Comparison of ENCODE assay signal across 30 mouse cellular contexts in the genomic region with DNA sequence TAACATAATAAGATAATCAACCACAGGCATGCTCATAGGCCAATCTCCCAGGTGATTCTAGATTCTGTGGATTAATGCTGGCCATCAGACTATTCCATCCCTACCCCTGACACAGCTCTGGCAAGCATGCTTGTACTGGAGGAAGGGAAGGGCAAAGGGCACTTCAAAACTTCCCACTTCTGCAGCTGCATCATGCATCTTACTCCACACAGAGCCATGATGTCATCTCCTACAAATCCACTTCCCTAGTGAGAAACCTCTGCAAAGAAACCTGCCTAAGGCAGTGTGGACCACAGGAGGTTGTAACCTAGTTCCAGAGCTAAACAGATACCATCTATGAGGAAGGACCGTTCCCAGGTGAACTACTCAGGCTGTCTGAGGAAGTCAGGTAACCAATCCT.
DNase-seq lines count a peak whose midpoint lies in the region; ATAC-seq lines count a peak whose summit lies in the region.
"Had no signal": no experiment of that assay in that cellular context is flagged by ENCODE, and none has a peak within 500 bp of the region (broad histone marks: within the 10 kb centered on the region; RNA-seq: fewer than 3 reads in every experiment).

No protein-coding gene starts in this region.

- no peak overlapping the region for H3K4me3 ChIP-seq in embryonic facial prominence, embryonic 12.5 days
- no peak overlapping the region for H3K4me3 ChIP-seq in embryonic facial prominence, embryonic 10.5 days
- no peak overlapping the region for H3K4me3 ChIP-seq in kidney, embryonic 15.5 days (replicated peaks)
- no peak overlapping the region for H3K4me3 ChIP-seq in macrophage (ENCODE audit: inconsistent target)
- H3K4me3 ChIP-seq: erythroblast, embryonic 14.5 days; heart, embryonic 10.5 days; intestine, embryonic 15.5 days; limb, embryonic 12.5 days; liver, embryonic 15.5 days had no signal

- H3K27me3 ChIP-seq in embryonic facial prominence, embryonic 12.5 days, result no peaks in the 10 kb centered on the region
- no peaks in the 10 kb centered on the region for H3K27me3 ChIP-seq in embryonic facial prominence, embryonic 10.5 days (replicated peaks; ENCODE audit: low read depth, poor library complexity, severe bottlenecking)
- no peaks in the 10 kb centered on the region for H3K27me3 ChIP-seq in kidney, embryonic 15.5 days
- H3K27me3 ChIP-seq: intestine, embryonic 15.5 days; limb, embryonic 12.5 days; liver, embryonic 15.5 days; Patski had no signal

- no peak for DNase-seq in embryonic facial prominence, embryonic 10.5 days (ENCODE audit: low spot score)
- no peak for DNase-seq in kidney, postnatal 14 days
- peak; percentile 19 for DNase-seq in 3T3-L1 (ENCODE audit: low read depth, low spot score)
- no peak for DNase-seq in left cerebral cortex, adult 11 months (ENCODE audit: low spot score)
- no peak for DNase-seq in frontal cortex, postnatal 25 days (ENCODE audit: low spot score in 2 of 2)
- DNase-seq: adrenal gland, postnatal 10 days; cerebellum, adult 8-10 months; cerebellum, postnatal 25 days; embryo, embryonic 11 days; forebrain, postnatal 0 days; gastrocnemius, postnatal 10 days; heart, postnatal 36 days; kidney, adult 9 months; layer of hippocampus, adult 9-11 months; lung, embryonic 14.5 days; right cerebral cortex, adult 18-20 months; thymus, adult 18-20 months; thymus, postnatal 25 days had no signal

- H3K9ac ChIP-seq in embryonic facial prominence, embryonic 12.5 days, result no peak overlapping the region
- H3K9ac ChIP-seq in kidney, embryonic 15.5 days, result no peak overlapping the region
- H3K9ac ChIP-seq: forebrain, postnatal 0 days; intestine, embryonic 15.5 days; limb, embryonic 12.5 days; liver, embryonic 15.5 days; lung, embryonic 14.5 days had no signal

- WGBS in embryonic facial prominence, embryonic 12.5 days, result 82% methylated on average over 1 of the region's 1 CpGs
- 88% methylated on average over 1 of the region's 1 CpGs for WGBS in embryonic facial prominence, embryonic 10.5 days
- WGBS in kidney, embryonic 15.5 days, result 74% methylated on average over 1 of the region's 1 CpGs
- whole genome bisulfite sequencing in macrophage (ENCODE audit: missing documents), result 92% methylated on average over 1 of the region's 1 CpGs

- no peak overlapping the region for H3K4me2 ChIP-seq in embryonic facial prominence, embryonic 12.5 days (replicated peaks)
- H3K4me2 ChIP-seq in kidney, embryonic 15.5 days, result no peak overlapping the region
- H3K4me2 ChIP-seq: intestine, embryonic 15.5 days; limb, embryonic 12.5 days; liver, embryonic 15.5 days; lung, embryonic 14.5 days; midbrain, embryonic 11.5 days had no signal

- H3K79me2 ChIP-seq in macrophage (ENCODE audit: inconsistent target), result peaks cover 93% of the 10 kb centered on the region

- H3K27ac ChIP-seq in embryonic facial prominence, embryonic 12.5 days, result 0 out of 2 replicates have a peak overlapping the region, but pooled peaks have one; percentile 30
- H3K27ac ChIP-seq in embryonic facial prominence, embryonic 10.5 days (replicated peaks), result no peak overlapping the region
- no peak overlapping the region for H3K27ac ChIP-seq in kidney, embryonic 15.5 days
- peak overlapping the region; percentile 4; the same call in 1 of the 2 replicates for H3K27ac ChIP-seq in macrophage
- H3K27ac ChIP-seq: heart, embryonic 10.5 days; hindbrain, postnatal 0 days; intestine, embryonic 15.5 days; limb, embryonic 12.5 days; liver, embryonic 15.5 days; stomach, postnatal 0 days had no signal

- no peak for ATAC-seq in embryonic facial prominence, embryonic 12.5 days (ENCODE audit: insufficient number of reproducible peaks, insufficient read depth, low FRiP score, low TSS enrichment)
- peak; percentile 26; the same call in 1 of the 2 replicates for ATAC-seq in kidney, embryonic 15.5 days (replicated peaks; ENCODE audit: low FRiP score)
- ATAC-seq: forebrain, postnatal 0 days; hindbrain, postnatal 0 days; intestine, embryonic 15.5 days; Patski had no signal

- H3K9me3 ChIP-seq in embryonic facial prominence, embryonic 12.5 days, result no peaks in the 10 kb centered on the region
- H3K9me3 ChIP-seq in embryonic facial prominence, embryonic 10.5 days, result no peaks in the 10 kb centered on the region
- no peaks in the 10 kb centered on the region for H3K9me3 ChIP-seq in kidney, embryonic 15.5 days (replicated peaks)
- H3K9me3 ChIP-seq: heart, embryonic 10.5 days; intestine, embryonic 15.5 days; limb, embryonic 12.5 days; liver, embryonic 15.5 days had no signal

- H3K36me3 ChIP-seq in embryonic facial prominence, embryonic 12.5 days, result peaks cover 24% of the 10 kb centered on the region
- H3K36me3 ChIP-seq in embryonic facial prominence, embryonic 10.5 days (replicated peaks), result peaks cover 49% of the 10 kb centered on the region
- peaks cover 46% of the 10 kb centered on the region for H3K36me3 ChIP-seq in kidney, embryonic 15.5 days
- peaks cover 21% of the 10 kb centered on the region; the same call in 1 of the 2 replicates for H3K36me3 ChIP-seq in macrophage (ENCODE audit: inconsistent target)
- H3K36me3 ChIP-seq: liver, embryonic 15.5 days had no signal

- H3K4me1 ChIP-seq in embryonic facial prominence, embryonic 12.5 days, result no peaks in the 10 kb centered on the region
- H3K4me1 ChIP-seq in embryonic facial prominence, embryonic 10.5 days, result peaks cover 16% of the 10 kb centered on the region
- peaks cover 24% of the 10 kb centered on the region for H3K4me1 ChIP-seq in kidney, embryonic 15.5 days
- H3K4me1 ChIP-seq: intestine, embryonic 15.5 days; liver, embryonic 15.5 days had no signal

Comparison
In these comparisons a context has a peak if more than half of its experiments do, and no peak if none do; other contexts are left out.
1. H3K27ac ChIP-seq: peak in embryonic facial prominence, embryonic 12.5 days (single experiment) and macrophage (single experiment); none in embryonic facial prominence, embryonic 10.5 days (single experiment) and kidney, embryonic 15.5 days (single experiment).